Mouse (Mus musculus) right cerebral cortex, postnatal 36 days (tissue): ENCODE results near the gene Gm4707.
"Not testable (repeated sequence)": the region's sequence is repeated elsewhere in the genome, so short reads cannot be mapped to it uniquely, and the experiment has no call there.

ENCODE experiments used
- DNase-seq, 2 experiments: peaks; one replicate each; pipeline ENCODE4 v3.0.0; 2022; ENCODE audit warnings: low spot score in 2 of 2, mixed read lengths in 1 of 2

Gene Gm4707

GRCm38 (mm10) chr17:71444718-71445117, 15.0 kb downstream of the Gm4707 start:
- DNase-seq: no peak

DNA sequence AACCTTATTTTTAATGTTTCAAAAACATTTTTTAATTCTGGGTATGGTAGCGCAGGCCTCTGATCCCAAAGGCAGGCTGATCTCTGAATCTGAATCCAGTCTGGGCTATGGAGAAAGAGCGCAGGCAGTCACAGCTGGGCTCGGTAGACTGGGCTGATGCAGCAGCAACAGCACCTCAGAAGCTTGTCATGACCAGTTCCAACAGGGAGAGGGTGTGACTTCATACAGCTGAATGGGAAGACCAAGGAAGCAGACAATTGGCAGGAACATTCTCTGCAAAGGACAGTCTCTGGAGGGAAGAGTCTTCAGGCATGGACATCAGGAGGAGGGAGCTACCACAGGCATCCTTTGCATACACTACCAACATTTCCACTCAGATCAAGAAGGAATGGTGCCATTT, 15.6 kb downstream of the Gm4707 start:
- no peak for DNase-seq

DNA sequence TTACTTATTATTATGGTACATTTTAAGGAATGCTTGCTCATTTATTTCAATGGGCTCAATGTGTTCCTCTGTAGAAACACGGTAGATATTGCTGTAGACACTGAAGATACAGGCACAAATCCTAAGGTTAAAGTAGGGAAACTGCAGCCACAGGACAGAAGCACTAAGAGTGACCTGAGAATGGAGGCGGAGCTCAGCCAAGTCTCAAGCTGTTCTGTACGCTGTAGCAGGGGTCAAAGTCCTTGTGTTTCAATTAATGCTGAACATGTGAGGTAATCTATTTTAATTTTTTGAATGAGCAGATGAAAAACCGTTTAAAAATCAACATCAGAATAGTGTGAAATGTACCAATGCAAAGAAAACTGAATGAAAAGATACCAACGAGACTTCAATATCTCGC, 16.4 kb downstream of the Gm4707 start:
- no peak for DNase-seq

- not testable (repeated sequence) for DNase-seq
Measured at GRCm38 (mm10) chr17:71422502-71422901, 37.2 kb downstream of the Gm4707 start.

GRCm38 (mm10) chr17:71419448-71419847, 40.3 kb downstream of the Gm4707 start:
- not testable (repeated sequence) for DNase-seq

DNA sequence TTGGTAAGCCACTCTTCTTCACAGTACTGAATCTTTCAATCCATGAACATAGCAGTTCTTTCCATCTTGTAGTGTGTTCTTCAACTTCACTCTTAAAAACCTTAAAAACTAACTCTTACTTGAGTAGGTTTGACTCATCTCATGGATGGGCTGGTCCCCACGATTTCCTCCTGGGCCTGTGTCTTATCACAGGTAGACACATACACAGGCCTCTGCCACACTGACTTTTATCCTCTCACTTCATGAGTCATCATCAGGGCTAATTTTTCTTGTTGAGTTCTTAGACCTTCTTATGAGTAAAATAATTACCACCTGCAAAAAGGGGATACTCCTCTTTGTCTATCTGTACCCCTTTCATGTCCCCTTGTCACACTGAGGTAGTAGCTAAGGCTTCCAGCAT, 42.7 kb downstream of the Gm4707 start:
- no peak for DNase-seq
